Mouse (Mus musculus): ENCODE results near the gene Tmem41a. TPM values are rescaled to one million over a fixed set of nuclear protein-coding genes. Genes with fewer than 3 reads are reported as not detected.

Tmem41a gene
- polyA plus RNA-seq (2017; shearing (Covaris generic)), result 11.5 TPM

GRCm38 (mm10) chr16:21946761-21947715, at the start of gene Tmem41a:
Gene Tmem41a, minus strand, starts transcription at chr16:21947552.

GRCm38 (mm10) chr16:21995304-21995703, 48.0 kb upstream of the Tmem41a start, which contains the start of gene Liph:
Gene Liph, minus strand, starts transcription at chr16:21995663.

Other genes starting within 250 kb of the Tmem41a start
- 13.6 TPM for gene Ehhadh, start 159.7 kb downstream of the Tmem41a start, polyA plus RNA-seq (2017; shearing (Covaris generic))
- 0.29 TPM for gene Map3k13, start 153.2 kb downstream of the Tmem41a start, polyA plus RNA-seq (2017; shearing (Covaris generic))
- 1.4 TPM for gene Liph, start 48.1 kb upstream of the Tmem41a start, polyA plus RNA-seq (2017; shearing (Covaris generic))
- gene Senp2, start 61.9 kb upstream of the Tmem41a start, polyA plus RNA-seq (2017; shearing (Covaris generic)), result 8.8 TPM
- gene Igf2bp2, start 215.7 kb upstream of the Tmem41a start, polyA plus RNA-seq (2017; shearing (Covaris generic)), result 1.6 TPM